Mouse (Mus musculus) neural tube, embryonic 12.5 days (tissue): ENCODE data around the gene Abcg4. TPM values are rescaled to one million over a fixed set of nuclear protein-coding genes. Genes with fewer than 3 reads are reported as not detected.

Experiments used
- ATAC-seq: fragments of 200-750 bp; cut with Nextera tagmentation; 2 replicates; pipeline ENCODE4 v1.8.0; 2017; ENCODE audit warnings: low read depth, mild to moderate bottlenecking, moderate TSS enrichment, moderate library complexity; ENCODE audit not compliant: low FRiP score
- H3K27ac ChIP-seq: fragments of 300-500 bp; sonication (generic); 2 replicates; pipeline ENCODE4 v1.5.1; 2016
- H3K27me3 ChIP-seq: fragments of 300-500 bp; sonication (generic); replicated peaks from 2 replicates; pipeline ENCODE4 v1.6.1; 2016; ENCODE audit warnings: mild to moderate bottlenecking
- H3K36me3 ChIP-seq: fragments of 300-500 bp; sonication (generic); 2 replicates; pipeline ENCODE4 v1.6.1; 2016; ENCODE audit warnings: mild to moderate bottlenecking
- H3K4me1 ChIP-seq: fragments of 300-500 bp; sonication (generic); 2 replicates; pipeline ENCODE4 v1.6.1; 2016
- H3K4me2 ChIP-seq: fragments of 300-500 bp; sonication (generic); replicated peaks from 2 replicates; pipeline ENCODE4 v1.6.1; 2016; ENCODE audit warnings: mild to moderate bottlenecking
- H3K4me3 ChIP-seq: fragments of 300-500 bp; sonication (generic); 2 replicates; pipeline ENCODE4 v1.5.1; 2016
- H3K9ac ChIP-seq: fragments of 300-500 bp; sonication (generic); 2 replicates; pipeline ENCODE4 v1.6.1; 2016; ENCODE audit warnings: mild to moderate bottlenecking
- H3K9me3 ChIP-seq: fragments of 300-500 bp; sonication (generic); 2 replicates; pipeline ENCODE4 v1.6.1; 2016; ENCODE audit warnings: mild to moderate bottlenecking
- WGBS: fragments of 180-500 bp; shearing (Covaris S2); methylation state at CpG from one replicate; pipeline ENCODE4 v1.1.7; 2016; 5-methylcytosine and 5-hydroxymethylcytosine counted together
- polyA plus RNA-seq: library from polyadenylated mRNA; unstranded; fragments of >200 nt; fragmentation: Nextera tagmentation; extraction: Ambion mirVana; gene quantifications from 2 replicates; pipeline ENCODE4 v1.2.1, GENCODE M21; 2016

Gene Abcg4
- polyA plus RNA-seq, 1 experiment from 2014 or later: 13.8 TPM

DNA sequence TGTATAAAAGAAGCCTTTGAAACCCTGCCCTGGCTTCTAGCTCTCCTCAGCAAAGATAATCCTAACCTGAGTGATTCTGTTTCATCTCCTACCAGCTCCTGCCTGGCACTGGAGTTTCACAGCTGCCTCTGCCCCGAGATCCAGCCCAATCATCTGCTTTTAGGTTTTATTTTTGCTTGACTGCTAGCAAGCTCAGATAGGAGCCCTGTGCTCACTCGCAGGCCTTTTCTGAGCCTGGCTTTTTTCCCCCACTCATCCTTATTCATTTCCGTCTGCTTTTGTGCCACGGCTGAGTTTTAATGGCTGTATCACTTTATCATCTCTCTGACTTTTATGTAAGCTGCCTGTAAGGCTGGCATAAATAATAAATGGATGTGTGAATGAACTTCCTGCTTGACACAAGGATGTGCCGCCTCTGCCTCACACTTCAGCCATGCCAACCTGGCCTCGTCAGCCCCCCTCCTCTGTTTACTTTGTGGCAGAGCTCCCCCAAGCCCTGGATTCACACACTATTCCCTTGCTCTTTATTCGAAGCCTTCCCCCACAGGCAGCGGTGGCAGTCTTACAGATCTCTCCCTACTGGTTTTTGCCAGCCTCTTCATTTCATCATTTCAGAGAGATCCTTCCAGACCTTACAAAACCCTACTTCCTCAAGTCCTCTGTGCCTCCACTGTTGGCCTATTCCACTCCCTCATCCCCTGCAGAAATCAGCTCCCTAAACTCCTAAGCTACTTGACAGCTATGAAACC lies 21.8 kb downstream of the Abcg4 start:
- no peak for ATAC-seq
- Histone ChIP-seq H3K27me3 (no peaks in the 10 kb centered on the region; the same call in 1 of the 2 replicates), H3K4me2 (no peak overlapping the region), H3K27ac (no peak overlapping the region), H3K4me1 (peaks cover 10% of the 10 kb centered on the region; the same call in 1 of the 2 replicates), H3K4me3 (no peak overlapping the region), H3K36me3 (no peaks in the 10 kb centered on the region), H3K9me3 (no peaks in the 10 kb centered on the region), H3K9ac (no peak overlapping the region)
- 66% methylated on average over 8 of the region's 8 CpGs for WGBS

DNA sequence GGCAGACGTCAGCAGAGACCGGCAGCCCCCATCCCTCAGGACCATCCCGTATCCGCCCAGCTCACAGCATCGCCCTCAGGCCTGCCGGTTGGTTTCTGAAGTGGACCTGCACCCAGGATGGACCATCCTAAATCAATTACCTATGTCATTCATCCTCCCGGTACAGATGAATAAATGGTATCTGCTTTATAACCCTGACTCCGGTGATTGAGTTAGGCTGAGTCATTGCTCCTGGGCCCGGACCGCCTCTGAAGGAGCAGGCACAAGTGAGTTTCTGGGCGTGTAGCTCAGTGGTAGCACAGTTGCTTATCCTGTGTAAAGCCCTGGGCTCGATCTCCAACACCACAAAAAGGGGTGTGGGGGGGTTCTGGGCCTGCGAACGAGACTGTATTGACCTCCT lies 27.0 kb downstream of the Abcg4 start:
- 79% methylated on average over 14 of the region's 14 CpGs for WGBS
- Histone ChIP-seq H3K36me3 (no peaks in the 10 kb centered on the region), H3K9me3 (no peaks in the 10 kb centered on the region), H3K27ac (no peak overlapping the region), H3K9ac (peak overlapping the region; percentile 21; the same call in 1 of the 2 replicates), H3K27me3 (no peaks in the 10 kb centered on the region; the same call in 1 of the 2 replicates), H3K4me2 (no peak overlapping the region), H3K4me1 (no peaks in the 10 kb centered on the region), H3K4me3 (no peak overlapping the region)
- no peak for ATAC-seq

DNA sequence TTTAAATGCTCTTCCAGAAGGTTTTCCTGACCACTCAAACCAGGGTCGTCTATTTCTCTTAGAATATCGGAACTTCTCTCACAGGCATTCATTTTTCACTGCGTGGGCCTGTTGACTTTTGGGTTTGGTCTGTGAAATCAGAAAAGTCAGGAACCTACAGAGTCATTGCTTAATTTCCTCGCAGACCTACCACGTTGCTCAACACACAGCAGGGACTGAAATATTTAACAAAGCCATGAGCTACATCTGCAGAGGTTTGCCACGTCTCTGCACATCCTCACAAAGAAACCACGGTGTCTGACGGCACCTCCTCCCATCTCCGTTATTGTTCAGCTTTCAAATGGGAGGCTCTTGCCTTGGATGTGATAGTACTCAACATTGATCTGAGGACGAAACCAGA lies 29.4 kb downstream of the Abcg4 start:
- H3K9ac ChIP-seq: no peak overlapping the region
- H3K27me3 ChIP-seq: no peaks in the 10 kb centered on the region; the same call in 1 of the 2 replicates
- ATAC-seq: no peak
- no peaks in the 10 kb centered on the region for H3K36me3 ChIP-seq
- H3K4me3 ChIP-seq: no peak overlapping the region
- H3K4me2 ChIP-seq: no peak overlapping the region
- H3K27ac ChIP-seq: no peak overlapping the region
- H3K4me1 ChIP-seq: peaks cover 19% of the 10 kb centered on the region
- H3K9me3 ChIP-seq: no peaks in the 10 kb centered on the region
- WGBS: 82% methylated on average over 10 of the region's 10 CpGs

DNA sequence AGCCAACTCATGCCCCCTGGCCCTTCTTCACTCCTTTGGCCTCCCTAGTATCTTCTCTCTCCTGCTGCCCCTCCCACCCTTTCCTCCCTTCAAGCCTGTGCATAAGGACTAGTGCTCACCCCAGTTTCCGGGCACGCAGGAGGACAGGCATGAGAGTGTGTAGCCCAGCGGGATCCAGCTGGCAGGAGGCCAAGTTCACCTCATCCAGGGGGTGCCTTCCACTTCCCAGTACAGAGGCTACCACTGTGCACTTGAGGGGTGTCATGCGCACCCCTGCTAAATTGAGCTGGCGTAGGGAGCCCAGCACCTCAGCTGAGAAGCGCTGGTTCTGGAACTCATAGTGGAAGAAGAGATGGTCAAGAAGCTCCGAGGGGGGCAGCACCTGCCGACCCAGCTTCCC lies 32.2 kb downstream of the Abcg4 start:
- no peaks in the 10 kb centered on the region for H3K27me3 ChIP-seq
- peaks cover 27% of the 10 kb centered on the region for H3K4me1 ChIP-seq
- no peaks in the 10 kb centered on the region for H3K9me3 ChIP-seq
- H3K4me2 ChIP-seq: no peak overlapping the region
- ATAC-seq: no peak
- H3K4me3 ChIP-seq: no peak overlapping the region
- WGBS: 91% methylated on average over 8 of the region's 8 CpGs
- no peak overlapping the region for H3K27ac ChIP-seq
- no peak overlapping the region for H3K9ac ChIP-seq
- H3K36me3 ChIP-seq: no peaks in the 10 kb centered on the region

DNA sequence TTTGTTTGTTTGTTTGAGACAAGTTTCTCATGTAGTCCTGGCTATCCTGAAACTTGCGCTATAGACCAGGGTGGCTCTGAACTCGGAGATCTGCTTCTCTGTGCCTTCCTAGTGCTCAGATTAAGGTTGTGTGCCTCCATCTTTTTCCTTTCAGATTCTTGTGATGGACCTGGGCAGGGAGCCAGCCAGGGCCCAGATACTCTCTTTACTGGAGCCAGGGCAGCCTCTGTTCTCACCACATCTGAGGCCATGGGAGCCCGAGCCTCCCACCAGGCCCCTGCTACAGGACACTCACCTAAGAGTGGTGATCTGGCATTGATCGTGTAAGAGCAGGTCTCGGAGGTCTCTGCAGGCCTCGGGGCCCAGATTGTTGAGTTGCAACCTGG lies 33.3 kb downstream of the Abcg4 start:
- no peak overlapping the region for H3K4me3 ChIP-seq
- peaks cover 27% of the 10 kb centered on the region for H3K4me1 ChIP-seq
- ATAC-seq: 0 out of 2 replicates have a peak, but pooled peaks have one; percentile 48
- no peaks in the 10 kb centered on the region for H3K9me3 ChIP-seq
- H3K36me3 ChIP-seq: no peaks in the 10 kb centered on the region
- H3K27me3 ChIP-seq: no peaks in the 10 kb centered on the region
- H3K27ac ChIP-seq: 0 out of 2 replicates have a peak overlapping the region, but pooled peaks have one; percentile 32
- H3K4me2 ChIP-seq: peak overlapping the region; percentile 20; the same call in 1 of the 2 replicates
- no peak overlapping the region for H3K9ac ChIP-seq
- WGBS: 62% methylated on average over 6 of the region's 6 CpGs

DNA sequence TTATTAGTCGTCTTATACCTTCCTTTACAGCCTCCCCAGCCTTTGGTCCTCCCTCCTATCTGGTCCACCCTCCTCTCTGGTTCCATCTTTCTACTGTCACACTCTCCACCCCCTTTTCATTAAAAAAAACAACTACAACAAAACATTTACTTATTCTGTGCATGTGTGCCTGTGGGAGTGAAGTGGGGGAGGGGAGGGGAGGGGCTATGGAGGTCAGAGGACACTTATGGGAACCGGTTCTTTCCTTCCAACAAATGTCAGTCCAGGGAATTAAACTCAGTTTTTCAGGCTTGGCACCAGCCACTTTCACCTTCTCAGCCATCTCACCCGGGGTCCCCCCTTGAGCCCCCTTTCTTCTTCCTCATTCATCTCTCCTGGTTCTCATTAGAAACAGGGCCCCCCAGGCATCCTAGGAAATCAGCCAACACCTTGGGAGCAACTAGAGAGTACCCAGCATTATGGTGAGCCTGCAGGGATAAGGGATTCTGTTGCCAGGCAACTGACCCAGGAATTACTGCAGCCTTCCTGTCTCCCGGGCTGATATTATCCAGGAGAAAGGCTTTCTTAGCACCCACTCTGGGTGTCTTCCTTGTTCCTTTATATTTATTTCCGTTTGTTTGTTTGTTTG lies 33.8 kb downstream of the Abcg4 start:
- Histone ChIP-seq H3K27me3 (no peaks in the 10 kb centered on the region), H3K36me3 (no peaks in the 10 kb centered on the region), H3K4me1 (peaks cover 27% of the 10 kb centered on the region), H3K4me3 (no peak overlapping the region), H3K27ac (no peak overlapping the region), H3K9me3 (no peaks in the 10 kb centered on the region), H3K9ac (no peak overlapping the region), H3K4me2 (peak overlapping the region; percentile 20; the same call in 1 of the 2 replicates)
- ATAC-seq: peak; percentile 68; the same call in 1 of the 2 replicates
- 17% methylated on average over 5 of the region's 5 CpGs for WGBS

DNA sequence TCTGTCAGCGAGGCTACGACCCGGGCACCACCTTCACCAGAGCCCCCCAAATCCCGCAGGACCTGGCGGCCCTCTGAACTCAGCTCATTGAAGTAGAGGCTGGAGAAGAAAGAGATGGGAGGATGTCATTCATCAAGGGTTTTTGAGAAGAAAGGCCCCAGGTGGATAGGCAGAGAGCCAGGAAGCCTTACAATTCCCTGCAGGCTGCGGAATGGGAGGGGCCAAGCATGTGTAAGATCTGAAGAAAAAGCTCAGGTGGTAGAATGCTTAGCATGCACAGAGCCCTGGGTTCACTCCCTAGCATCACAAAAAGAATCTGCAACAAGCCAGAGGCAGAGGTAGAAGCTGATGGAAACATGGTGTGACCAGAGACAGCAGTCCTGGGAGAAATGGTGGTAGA lies 35.0 kb downstream of the Abcg4 start:
- no peaks in the 10 kb centered on the region for H3K9me3 ChIP-seq
- ATAC-seq: no peak
- H3K27me3 ChIP-seq: no peaks in the 10 kb centered on the region
- H3K4me2 ChIP-seq: no peak overlapping the region
- peaks cover 27% of the 10 kb centered on the region for H3K4me1 ChIP-seq
- H3K27ac ChIP-seq: no peak overlapping the region
- no peak overlapping the region for H3K4me3 ChIP-seq
- WGBS: 84% methylated on average over 6 of the region's 6 CpGs
- no peak overlapping the region for H3K9ac ChIP-seq
- no peaks in the 10 kb centered on the region for H3K36me3 ChIP-seq

DNA sequence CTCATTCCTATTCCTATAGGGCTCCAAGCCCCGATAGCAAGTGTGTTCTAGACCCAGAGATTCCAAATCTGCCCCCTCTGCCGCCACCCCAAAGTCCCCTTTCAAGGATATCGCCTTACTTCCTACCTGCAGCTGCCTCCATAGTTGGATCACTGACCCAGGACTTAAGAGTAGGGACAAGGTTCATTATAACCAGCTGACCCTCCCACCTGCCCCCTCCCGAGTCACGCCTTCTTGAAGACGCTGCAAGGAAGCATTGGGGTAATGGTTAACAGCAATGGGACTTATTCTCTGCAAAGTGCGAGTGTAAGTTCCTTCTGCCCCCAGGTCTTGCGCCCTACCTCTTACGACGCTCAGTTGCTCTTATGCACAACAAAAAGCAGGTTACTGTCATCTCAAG lies 37.1 kb downstream of the Abcg4 start, which contains the start of gene Pdzd3:
Pdzd3 (minus strand) TSS at position 158 of the 400 bp plus-strand sequence.
- H3K9ac ChIP-seq: no peak within 1 kb of the TSS
- no peaks in the 10 kb centered on the region for H3K27me3 ChIP-seq
- no peak within 1 kb of the TSS for H3K27ac ChIP-seq
- WGBS: 80% methylated on average over 10 of the region's 10 CpGs
- no peak within 1 kb of the TSS for H3K4me2 ChIP-seq
- peaks cover 27% of the 10 kb centered on the region for H3K4me1 ChIP-seq
- H3K9me3 ChIP-seq: no peaks in the 10 kb centered on the region
- H3K4me3 ChIP-seq: no peak within 1 kb of the TSS
- no peaks in the 10 kb centered on the region for H3K36me3 ChIP-seq
- ATAC-seq: no peak

DNA sequence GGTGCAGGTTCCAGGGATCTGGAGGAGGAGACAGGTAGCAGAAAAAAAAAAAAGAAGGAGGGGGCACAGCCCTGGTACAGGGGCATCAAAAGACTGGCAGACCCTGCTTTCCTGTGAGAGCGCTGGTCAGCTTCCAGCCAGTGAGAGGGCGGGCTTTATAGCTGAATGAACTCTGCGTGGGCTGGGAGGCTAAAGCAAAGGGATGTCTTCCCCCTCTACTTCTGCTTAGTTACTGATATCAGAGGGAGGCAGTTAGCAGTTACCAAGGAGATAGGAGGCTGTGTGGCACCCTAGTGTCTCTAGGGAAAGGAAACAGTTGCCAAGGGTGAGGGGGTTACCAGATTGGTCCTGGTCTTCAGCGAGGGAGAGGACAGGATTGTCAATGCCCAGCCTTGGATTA lies 38.0 kb downstream of the Abcg4 start:
- Histone ChIP-seq H3K4me1 (peaks cover 23% of the 10 kb centered on the region), H3K36me3 (no peaks in the 10 kb centered on the region), H3K27ac (no peak overlapping the region), H3K9ac (no peak overlapping the region), H3K27me3 (no peaks in the 10 kb centered on the region), H3K4me3 (no peak overlapping the region), H3K9me3 (no peaks in the 10 kb centered on the region), H3K4me2 (no peak overlapping the region)
- no peak for ATAC-seq
- 53% methylated on average over 4 of the region's 4 CpGs for WGBS

DNA sequence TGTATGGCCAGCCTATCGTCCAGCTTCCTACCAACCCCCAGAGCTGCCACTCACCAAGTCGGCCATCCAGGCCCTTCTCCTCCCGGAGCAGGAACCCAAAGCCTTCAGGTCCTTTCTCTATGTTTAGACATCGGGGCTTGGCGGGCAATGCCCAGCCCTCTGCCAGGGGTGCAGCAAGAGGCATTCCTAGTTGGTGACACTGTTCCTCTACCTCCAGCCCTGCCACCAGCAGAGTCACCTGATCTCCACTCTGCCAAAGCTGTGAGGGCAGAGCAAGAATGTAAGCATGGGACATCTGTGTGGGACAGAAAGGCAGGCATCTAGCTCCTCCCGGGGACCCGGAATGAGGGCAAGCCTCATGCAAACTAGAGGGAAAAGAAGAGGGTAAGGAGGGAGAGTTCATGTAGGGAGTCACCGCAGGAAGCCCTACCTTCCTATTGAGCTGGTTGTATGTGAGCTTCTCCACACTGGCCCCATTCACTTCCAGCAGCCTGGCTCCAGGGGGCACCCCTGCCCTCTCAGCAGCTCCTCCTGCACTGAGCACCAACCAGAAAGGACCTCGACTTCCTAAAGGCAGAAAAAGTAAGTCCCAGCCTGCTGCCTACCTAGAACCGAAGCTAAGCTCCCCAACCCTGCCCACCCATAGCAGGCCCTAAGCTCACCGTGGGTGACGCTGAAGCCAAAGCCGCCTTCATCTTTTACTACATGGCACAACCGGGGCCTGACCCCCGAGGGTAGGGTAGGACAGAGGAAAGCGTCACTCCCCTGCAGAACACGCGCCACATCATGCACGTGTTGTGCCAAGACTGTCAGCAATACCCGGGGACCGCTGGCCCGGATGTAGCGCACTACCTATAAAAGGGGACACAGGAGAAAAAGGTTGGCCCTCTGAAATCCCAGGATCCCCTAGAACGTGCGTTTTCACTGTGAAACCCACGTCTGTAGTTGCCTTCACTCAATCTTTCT lies 39.0 kb downstream of the Abcg4 start:
- Histone ChIP-seq H3K9ac (no peak overlapping the region), H3K9me3 (no peaks in the 10 kb centered on the region), H3K27ac (no peak overlapping the region), H3K4me3 (no peak overlapping the region), H3K4me1 (peaks cover 13% of the 10 kb centered on the region), H3K4me2 (peak overlapping the region; percentile 22; the same call in 1 of the 2 replicates), H3K27me3 (no peaks in the 10 kb centered on the region), H3K36me3 (no peaks in the 10 kb centered on the region)
- 0 out of 2 replicates have a peak, but pooled peaks have one; percentile 63 for ATAC-seq
- WGBS: 51% methylated on average over 26 of the region's 26 CpGs

DNA sequence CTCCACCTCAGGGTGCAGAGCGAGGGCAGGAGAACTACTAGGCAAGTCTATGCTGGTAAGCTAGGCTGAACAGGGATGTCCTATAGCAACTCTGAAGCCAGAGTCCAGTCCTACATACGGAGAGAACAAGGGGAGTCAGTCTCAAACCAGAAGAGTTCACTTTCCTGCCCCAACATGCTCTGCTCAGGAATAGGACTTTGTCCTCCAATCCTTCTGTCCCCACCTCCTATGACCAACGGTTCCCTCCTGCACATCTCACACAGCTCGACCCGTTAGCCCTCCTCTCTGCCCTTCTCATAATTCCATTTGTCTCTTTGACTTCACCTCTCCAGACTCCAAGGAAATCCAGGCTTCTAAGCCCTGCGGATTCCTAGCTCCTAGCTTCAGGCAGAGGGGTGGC lies 40.5 kb downstream of the Abcg4 start:
- WGBS: 89% methylated on average over 6 of the region's 6 CpGs
- no peak overlapping the region for H3K4me3 ChIP-seq
- no peaks in the 10 kb centered on the region for H3K36me3 ChIP-seq
- H3K9ac ChIP-seq: no peak overlapping the region
- no peak overlapping the region for H3K27ac ChIP-seq
- H3K4me1 ChIP-seq: no peaks in the 10 kb centered on the region
- no peaks in the 10 kb centered on the region for H3K9me3 ChIP-seq
- no peak overlapping the region for H3K4me2 ChIP-seq
- ATAC-seq: no peak
- H3K27me3 ChIP-seq: no peaks in the 10 kb centered on the region

DNA sequence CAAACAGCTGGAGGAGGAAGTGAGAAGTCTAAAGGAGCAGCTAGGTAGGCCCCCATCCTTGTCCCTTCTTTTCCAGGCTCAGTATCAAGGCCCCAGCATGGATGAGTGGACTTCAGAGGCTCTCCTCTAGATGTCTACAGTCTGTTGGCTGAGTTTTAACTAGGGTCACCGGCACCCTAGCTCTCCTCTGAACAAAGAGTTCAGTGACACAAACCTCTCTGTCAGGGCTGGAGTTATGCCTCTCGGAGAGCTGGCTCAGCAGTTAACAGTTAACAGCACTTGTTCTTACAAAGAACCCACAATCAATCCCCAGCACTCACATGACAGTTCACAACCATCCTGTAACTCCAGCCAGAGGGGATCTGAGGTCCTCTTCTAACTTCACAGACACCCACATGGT lies 44.8 kb downstream of the Abcg4 start:
- 35% methylated on average over 2 of the region's 2 CpGs for WGBS
- Histone ChIP-seq H3K4me3 (no peak overlapping the region), H3K27ac (no peak overlapping the region), H3K9ac (no peak overlapping the region), H3K36me3 (no peaks in the 10 kb centered on the region), H3K27me3 (no peaks in the 10 kb centered on the region), H3K4me2 (no peak overlapping the region), H3K9me3 (no peaks in the 10 kb centered on the region), H3K4me1 (no peaks in the 10 kb centered on the region)
- ATAC-seq: no peak
